8 mouse cellular contexts compared by ENCODE assay signal in the genomic region with DNA sequence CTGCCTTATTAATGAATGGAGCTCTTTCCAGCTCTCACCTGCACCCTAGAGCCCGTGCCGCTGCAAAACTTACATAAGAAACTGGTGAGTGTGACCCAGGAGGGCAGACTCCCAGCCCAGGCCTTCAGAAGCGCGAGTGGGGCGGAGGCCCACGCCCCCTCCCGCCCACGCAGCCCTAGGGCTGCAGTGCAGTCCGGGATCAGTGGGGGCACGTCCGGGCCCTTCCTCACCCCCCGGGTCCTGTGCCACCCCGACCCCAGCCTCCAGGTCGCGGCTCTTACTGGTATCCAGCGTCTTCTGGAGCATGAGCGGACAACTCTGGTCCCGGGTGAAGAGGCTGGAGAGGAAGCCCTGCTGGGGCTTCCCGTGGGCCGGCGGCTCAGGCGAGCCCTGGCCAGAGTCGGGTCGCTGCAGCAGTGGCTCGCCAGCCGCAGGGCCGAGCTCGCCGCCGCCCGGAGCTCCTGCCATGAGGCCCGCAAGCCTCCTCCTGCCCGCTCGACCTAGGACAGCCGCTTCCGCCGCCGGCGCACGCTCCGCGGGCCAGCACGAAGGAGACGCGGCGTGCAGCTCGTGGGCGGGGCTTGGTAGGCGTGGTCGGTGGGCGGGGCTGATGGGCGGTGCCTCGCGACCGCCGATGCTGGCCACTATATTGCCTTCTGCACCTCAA. TPM values are rescaled to one million over a fixed set of nuclear protein-coding genes. Genes with fewer than 3 reads are reported as not detected.
DNase-seq lines count a peak whose midpoint lies in the region; ATAC-seq and TF ChIP-seq lines count a peak whose summit lies in the region.

TSS of gene Atp23 (minus strand) at position 535 of the 667 bp plus-strand sequence.

- DNase-seq in ES-E14 (ENCODE audit: low read depth, low spot score): peak; percentile 73
- peak; percentile 90 for DNase-seq in cerebellum, adult 11-12 months
- DNase-seq in heart, postnatal 25 days (ENCODE audit: low spot score): peak; percentile 81
- peak; percentile 88 for DNase-seq in layer of hippocampus, adult 11-12 months (ENCODE audit: low spot score)
- peak; percentile 94 for DNase-seq in liver, postnatal 0 days
- peak; percentile 26 for DNase-seq in telencephalon, adult 2 months (ENCODE audit: low read depth, low spot score)

- H3K9ac ChIP-seq in ES-E14 (ENCODE audit: insufficient read depth, low read depth, low read length, poor library complexity, severe bottlenecking): peak within 1 kb of the TSS; percentile 81
- H3K9ac ChIP-seq in forebrain, embryonic 15.5 days (replicated peaks): peak within 1 kb of the TSS; percentile 70
- peak within 1 kb of the TSS; percentile 70 for H3K9ac ChIP-seq in liver, postnatal 0 days (replicated peaks)
- H3K9ac ChIP-seq in neural tube, embryonic 13.5 days: peak within 1 kb of the TSS; percentile 79

- in situ Hi-C loops in ES-E14 (cut with MboI; ENCODE audit: low sequenced_read_pairs in 2 of 2, unreplicated experiment in 2 of 2): no loop called here

- intact Hi-C loops in heart, postnatal 25 days (cut with DNase I): no loop called here

- H3K4me1 ChIP-seq in ES-E14 (ENCODE audit: control insufficient read depth in 2 of 2, insufficient read depth in 2 of 2, low read length in 2 of 2, poor library complexity in 1 of 2): peaks cover 3 to 7% of the 10 kb centered on the region in 2 experiments
- peaks cover 10% of the 10 kb centered on the region for H3K4me1 ChIP-seq in forebrain, embryonic 15.5 days
- peaks cover 9% of the 10 kb centered on the region for H3K4me1 ChIP-seq in liver, postnatal 0 days (ENCODE audit: insufficient read depth)
- peaks cover 10% of the 10 kb centered on the region for H3K4me1 ChIP-seq in neural tube, embryonic 13.5 days (replicated peaks)

- no peaks in the 10 kb centered on the region for H3K9me3 ChIP-seq in ES-E14 (ENCODE audit: control insufficient read depth, insufficient read depth, low read depth, low read length)
- H3K9me3 ChIP-seq in forebrain, embryonic 15.5 days: no peaks in the 10 kb centered on the region
- H3K9me3 ChIP-seq in liver, postnatal 0 days (ENCODE audit: low read length): no peaks in the 10 kb centered on the region
- H3K9me3 ChIP-seq in neural tube, embryonic 13.5 days: no peaks in the 10 kb centered on the region

- ATAC-seq in forebrain, embryonic 15.5 days (replicated peaks): peak; percentile 79
- ATAC-seq in liver, postnatal 0 days: peak; percentile 76
- peak; percentile 86 for ATAC-seq in neural tube, embryonic 13.5 days (ENCODE audit: low read depth)

- TF ChIP-seq CTCF in liver, postnatal 0 days (IDR thresholded peaks at IDR 0.05; ENCODE audit: low read depth): no peak

- no peak for TF ChIP-seq EP300 in liver, postnatal 0 days (IDR thresholded peaks at IDR 0.05; ENCODE audit: low read depth)

- under 1% methylated on average over 56 of the region's 56 CpGs for WGBS in forebrain, embryonic 15.5 days
- WGBS in liver, postnatal 0 days (ENCODE audit: insufficient replicate concordance): under 1% methylated on average over 41 of the region's 56 CpGs
- under 1% methylated on average over 56 of the region's 56 CpGs for WGBS in neural tube, embryonic 13.5 days

- H3K4me3 ChIP-seq in ES-E14 (ENCODE audit: insufficient read depth in 1 of 2, low read depth in 1 of 2, low read length in 2 of 2, poor library complexity in 1 of 2, severe bottlenecking in 1 of 2): peak within 1 kb of the TSS; percentile 90 to 94
- H3K4me3 ChIP-seq in forebrain, embryonic 15.5 days: peak within 1 kb of the TSS; percentile 64
- peak within 1 kb of the TSS; percentile 68 for H3K4me3 ChIP-seq in liver, postnatal 0 days (ENCODE audit: low read depth, low read length)
- H3K4me3 ChIP-seq in neural tube, embryonic 13.5 days: peak within 1 kb of the TSS; percentile 76

- H3K27ac ChIP-seq in ES-E14 (ENCODE audit: insufficient read depth, low read depth, low read length, poor library complexity, severe bottlenecking): no peak within 1 kb of the TSS
- H3K27ac ChIP-seq in forebrain, embryonic 15.5 days (replicated peaks): no peak within 1 kb of the TSS
- H3K27ac ChIP-seq in liver, postnatal 0 days (ENCODE audit: low read depth): 0 out of 2 replicates have a peak within 1 kb of the TSS, but pooled peaks have one; percentile 52
- H3K27ac ChIP-seq in neural tube, embryonic 13.5 days (replicated peaks): no peak within 1 kb of the TSS

- H3K27me3 ChIP-seq in forebrain, embryonic 15.5 days: no peaks in the 10 kb centered on the region
- H3K27me3 ChIP-seq in liver, postnatal 0 days (ENCODE audit: insufficient read depth, low read length): no peaks in the 10 kb centered on the region
- H3K27me3 ChIP-seq in neural tube, embryonic 13.5 days: no peaks in the 10 kb centered on the region

- H3K4me2 ChIP-seq in forebrain, embryonic 15.5 days (replicated peaks): peak within 1 kb of the TSS; percentile 82
- peak within 1 kb of the TSS; percentile 99 for H3K4me2 ChIP-seq in liver, postnatal 0 days (ENCODE audit: low read depth, low read length)
- H3K4me2 ChIP-seq in neural tube, embryonic 13.5 days: peak within 1 kb of the TSS; percentile 98

- H3K36me3 ChIP-seq in ES-E14 (ENCODE audit: control insufficient read depth, insufficient read depth, low read length, poor library complexity, severe bottlenecking): peaks cover 2% of the 10 kb centered on the region
- peaks cover under 1% of the 10 kb centered on the region; the same call in 1 of the 2 replicates for H3K36me3 ChIP-seq in forebrain, embryonic 15.5 days
- H3K36me3 ChIP-seq in liver, postnatal 0 days (replicated peaks; ENCODE audit: insufficient read depth, low read length): peaks cover 13% of the 10 kb centered on the region
- peaks cover 4% of the 10 kb centered on the region; the same call in 1 of the 2 replicates for H3K36me3 ChIP-seq in neural tube, embryonic 13.5 days

TF ChIP-seq in ES-E14, 5 proteins besides CTCF, POLR2A, EP300 and RAD21:
- TF ChIP-seq ZNF384 (IDR thresholded peaks at IDR 0.05; ENCODE audit: low read depth, low read length) (no peak), CHD2 (IDR thresholded peaks at IDR 0.05; ENCODE audit: low read depth, low read length) (no peak), ZC3H11A (IDR thresholded peaks at IDR 0.05; ENCODE audit: borderline replicate concordance, low read depth, low read length) (no peak), HCFC1 (IDR thresholded peaks at IDR 0.05; ENCODE audit: borderline replicate concordance, insufficient read depth, low read length) (0 out of 2 replicates have a peak, but pooled peaks have one; percentile 21), MAFK (IDR thresholded peaks at IDR 0.05; ENCODE audit: insufficient read depth, low read depth, low read length) (no peak)

RNA-seq across cellular contexts. Expression of gene Atp23, which starts in this region (rescaled TPM):
- total RNA-seq in ES-E14 (2012; rRNA removed): 12.1 and 12.2 TPM in 2 replicates
- polyA plus RNA-seq in forebrain, embryonic 15.5 days (2015; fragmentation: Nextera tagmentation; extraction: Ambion mirVana): 9.2 and 11.9 TPM in 2 replicates
- total RNA-seq in heart, postnatal 25 days (2021): 1 to 10 TPM; 4.2 to 4.5 TPM
- polyA plus RNA-seq in liver, postnatal 0 days (2015; fragmentation: Nextera tagmentation; extraction: Ambion mirVana): 5.8 and 7.1 TPM in 2 replicates
- 10.5 and 12.0 TPM in 2 replicates for polyA plus RNA-seq in neural tube, embryonic 13.5 days (2015; fragmentation: Nextera tagmentation; extraction: Ambion mirVana)

Comparison
In these comparisons a context has a peak if more than half of its experiments do, and no peak if none do; other contexts are left out.
1. DNase-seq: peak in every context shown above with its lines; median percentile 94 in liver, postnatal 0 days; 90 in cerebellum, adult 11-12 months; 88 in layer of hippocampus, adult 11-12 months; 81 in heart, postnatal 25 days; 73 in ES-E14; 26 in telencephalon, adult 2 months.